Mouse (Mus musculus): ENCODE results near the gene Hdac9.

GRCm38 (mm10) chr12:34091851-34092250 lies 825.0 kb downstream of the Hdac9 start:
- TF ChIP-seq CTCF (IDR thresholded peaks at IDR 0.05; ENCODE audit: control insufficient read depth, insufficient read depth, insufficient read length) (no peak), USF1 (IDR thresholded peaks at IDR 0.05; ENCODE audit: low read depth) (no peak), MAX (IDR thresholded peaks at IDR 0.05) (no peak), CEBPB (IDR thresholded peaks at IDR 0.05; ENCODE audit: low read depth) (no peak), FOSL1 (IDR thresholded peaks at IDR 0.05; ENCODE audit: insufficient read depth, low read length, poor library complexity, severe bottlenecking) (no peak), MYOD1 (IDR thresholded peaks at IDR 0.05; ENCODE audit: control insufficient read depth, insufficient read length, low read depth) (no peak), MYOG (IDR thresholded peaks at IDR 0.05; ENCODE audit: control insufficient read depth, extremely low read depth, insufficient read length) (no peak)

Measured in C2C12 (cell line).